Mouse (Mus musculus): ENCODE results near the gene Kras.

DNA sequence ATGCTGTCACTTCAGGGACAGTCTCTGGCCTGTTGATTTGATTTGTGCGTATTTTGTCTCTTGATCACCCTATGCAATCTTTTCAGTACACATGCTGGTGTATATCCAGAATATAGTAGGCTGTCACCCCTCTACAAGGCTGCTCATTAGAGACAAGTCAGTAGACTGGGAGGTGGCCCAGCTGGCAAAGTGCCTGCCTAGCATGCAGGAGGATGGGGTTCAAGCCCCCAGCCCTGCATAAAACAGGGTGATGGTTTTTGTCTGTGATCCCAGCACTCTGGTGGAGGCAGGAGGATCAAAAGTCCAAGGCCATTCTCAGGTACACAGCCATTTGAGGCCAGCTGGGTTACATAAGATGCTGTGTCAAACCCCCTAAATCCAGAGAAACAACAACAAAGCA, 63.9 kb downstream of the Kras start:
- TF ChIP-seq POLR2A (IDR thresholded peaks at IDR 0.05; ENCODE audit: insufficient read depth, low read length), result no peak
- TF ChIP-seq CTCF (IDR thresholded peaks at IDR 0.05; ENCODE audit: low read depth, low read length), result no peak

All from ES-Bruce4 (cell line).